Mouse (Mus musculus) limb, embryonic 12.5 days (tissue): ENCODE measurements around the gene Zbtb12. TPM values are rescaled to one million over a fixed set of nuclear protein-coding genes. Genes with fewer than 3 reads are reported as not detected.

ENCODE experiments used
- ATAC-seq: fragments of 200-750 bp; cut with Nextera tagmentation; 2 replicates; pipeline ENCODE4 v1.8.0; 2017; ENCODE audit warnings: low read depth, moderate TSS enrichment; ENCODE audit not compliant: insufficient number of reproducible peaks, insufficient read depth, low FRiP score, low TSS enrichment
- H3K27ac ChIP-seq: fragments of 300-500 bp; sonication (generic); 2 replicates; pipeline ENCODE4 v1.5.1; 2016; ENCODE audit warnings: mild to moderate bottlenecking, moderate library complexity
- H3K27me3 ChIP-seq: fragments of 300-500 bp; sonication (generic); 2 replicates; pipeline ENCODE4 v1.6.1; 2016; ENCODE audit warnings: mild to moderate bottlenecking, moderate library complexity
- H3K36me3 ChIP-seq: fragments of 300-500 bp; sonication (generic); 2 replicates; pipeline ENCODE4 v1.6.1; 2016; ENCODE audit warnings: mild to moderate bottlenecking, moderate library complexity
- H3K4me1 ChIP-seq: fragments of 300-500 bp; sonication (generic); replicated peaks from 2 replicates; pipeline ENCODE4 v1.6.1; 2016
- H3K4me2 ChIP-seq: fragments of 300-500 bp; sonication (generic); 2 replicates; pipeline ENCODE4 v1.6.1; 2016; ENCODE audit warnings: mild to moderate bottlenecking, moderate library complexity
- H3K4me3 ChIP-seq: fragments of 300-500 bp; sonication (generic); replicated peaks from 2 replicates; pipeline ENCODE4 v1.5.1; 2016; ENCODE audit warnings: mild to moderate bottlenecking
- H3K9ac ChIP-seq: fragments of 300-500 bp; sonication (generic); replicated peaks from 2 replicates; pipeline ENCODE4 v1.6.1; 2016; ENCODE audit warnings: mild to moderate bottlenecking, moderate library complexity
- H3K9me3 ChIP-seq: fragments of 300-500 bp; sonication (generic); 2 replicates; pipeline ENCODE4 v1.6.1; 2016; ENCODE audit warnings: mild to moderate bottlenecking, moderate library complexity
- WGBS: fragments of 180-500 bp; shearing (Covaris S2); methylation state at CpG from one replicate; pipeline ENCODE4 v1.1.7; 2016; 5-methylcytosine and 5-hydroxymethylcytosine counted together
- polyA plus RNA-seq: library from polyadenylated mRNA; unstranded; fragments of >200 nt; fragmentation: Nextera tagmentation; extraction: Ambion mirVana; gene quantifications from 2 replicates; pipeline ENCODE4 v1.2.1, GENCODE M21; 2016

Zbtb12 gene
- polyA plus RNA-seq, 1 experiment from 2014 or later: 9.3 TPM

GRCm38 (mm10) chr17:34931061-34931734, 51.9 kb downstream of the Zbtb12 start, which contains the start of gene Neu1:
TSS of gene Neu1 (plus strand) at chr17:34931253.
- no peaks in the 10 kb centered on the region for H3K9me3 ChIP-seq
- H3K36me3 ChIP-seq: peaks cover 22% of the 10 kb centered on the region
- H3K4me1 ChIP-seq: peaks cover 8% of the 10 kb centered on the region
- H3K27me3 ChIP-seq: no peaks in the 10 kb centered on the region
- H3K9ac ChIP-seq: peak within 1 kb of the TSS; percentile 75
- peak within 1 kb of the TSS; percentile 98 for H3K4me2 ChIP-seq
- H3K4me3 ChIP-seq: peak within 1 kb of the TSS; percentile 71
- ATAC-seq: peak; percentile 94
- under 1% methylated on average over 38 of the region's 38 CpGs for WGBS
- peak within 1 kb of the TSS; percentile 56; the same call in 1 of the 2 replicates for H3K27ac ChIP-seq

- H3K4me3 ChIP-seq: peak overlapping the region; percentile 71
- H3K9me3 ChIP-seq: no peaks in the 10 kb centered on the region
- H3K27ac ChIP-seq: no peak overlapping the region
- H3K4me1 ChIP-seq: peaks cover 8% of the 10 kb centered on the region
- peak overlapping the region; percentile 98 for H3K4me2 ChIP-seq
- ATAC-seq: no peak
- peak overlapping the region; percentile 75 for H3K9ac ChIP-seq
- no peaks in the 10 kb centered on the region for H3K27me3 ChIP-seq
- 11% methylated on average over 14 of the region's 14 CpGs for WGBS
- H3K36me3 ChIP-seq: peaks cover 23% of the 10 kb centered on the region
Measured at GRCm38 (mm10) chr17:34931735-34932098, 52.4 kb downstream of the Zbtb12 start.

- H3K4me3 ChIP-seq: peak overlapping the region; percentile 71
- H3K36me3 ChIP-seq: peaks cover 23% of the 10 kb centered on the region
- WGBS: 91% methylated on average over 8 of the region's 8 CpGs
- peak overlapping the region; percentile 75; the same call in 1 of the 2 replicates for H3K9ac ChIP-seq
- no peak for ATAC-seq
- H3K9me3 ChIP-seq: no peaks in the 10 kb centered on the region
- peak overlapping the region; percentile 98 for H3K4me2 ChIP-seq
- H3K4me1 ChIP-seq: peaks cover 8% of the 10 kb centered on the region
- H3K27ac ChIP-seq: no peak overlapping the region
- no peaks in the 10 kb centered on the region for H3K27me3 ChIP-seq
Measured at GRCm38 (mm10) chr17:34932287-34932686, 53.0 kb downstream of the Zbtb12 start.

GRCm38 (mm10) chr17:34934031-34934430, 54.7 kb downstream of the Zbtb12 start:
- Histone ChIP-seq H3K27ac (no peak overlapping the region), H3K4me3 (no peak overlapping the region), H3K4me2 (no peak overlapping the region), H3K9ac (0 out of 2 replicates have a peak overlapping the region, but pooled peaks have one; percentile 23), H3K36me3 (peaks cover 23% of the 10 kb centered on the region), H3K27me3 (no peaks in the 10 kb centered on the region), H3K4me1 (peaks cover 8% of the 10 kb centered on the region), H3K9me3 (no peaks in the 10 kb centered on the region)
- ATAC-seq: no peak
- WGBS: 68% methylated on average over 24 of the region's 24 CpGs

GRCm38 (mm10) chr17:34934830-34935229, 55.5 kb downstream of the Zbtb12 start:
- no peaks in the 10 kb centered on the region for H3K27me3 ChIP-seq
- WGBS: 49% methylated on average over 8 of the region's 8 CpGs
- no peak overlapping the region for H3K27ac ChIP-seq
- no peak overlapping the region for H3K4me3 ChIP-seq
- no peak overlapping the region for H3K4me2 ChIP-seq
- H3K9ac ChIP-seq: peak overlapping the region; percentile 31; the same call in 1 of the 2 replicates
- no peaks in the 10 kb centered on the region for H3K9me3 ChIP-seq
- H3K36me3 ChIP-seq: peaks cover 23% of the 10 kb centered on the region
- ATAC-seq: no peak
- H3K4me1 ChIP-seq: peaks cover 8% of the 10 kb centered on the region

- no peak overlapping the region for H3K4me2 ChIP-seq
- H3K4me1 ChIP-seq: peaks cover 7% of the 10 kb centered on the region
- no peak overlapping the region for H3K4me3 ChIP-seq
- ATAC-seq: no peak
- H3K36me3 ChIP-seq: peaks cover 23% of the 10 kb centered on the region
- no peak overlapping the region for H3K9ac ChIP-seq
- H3K9me3 ChIP-seq: no peaks in the 10 kb centered on the region
- 81% methylated on average over 6 of the region's 6 CpGs for WGBS
- H3K27ac ChIP-seq: no peak overlapping the region
- H3K27me3 ChIP-seq: no peaks in the 10 kb centered on the region
Measured at GRCm38 (mm10) chr17:34937960-34938505, 58.8 kb downstream of the Zbtb12 start.

- H3K9ac ChIP-seq: peak overlapping the region; percentile 49
- H3K4me2 ChIP-seq: peak overlapping the region; percentile 70
- peak overlapping the region; percentile 62; the same call in 1 of the 2 replicates for H3K27ac ChIP-seq
- H3K4me3 ChIP-seq: peak overlapping the region; percentile 37
- no peaks in the 10 kb centered on the region for H3K27me3 ChIP-seq
- peaks cover 7% of the 10 kb centered on the region for H3K4me1 ChIP-seq
- 5% methylated on average over 15 of the region's 15 CpGs for WGBS
- no peaks in the 10 kb centered on the region for H3K9me3 ChIP-seq
- no peaks in the 10 kb centered on the region for H3K36me3 ChIP-seq
- 0 out of 2 replicates have a peak, but pooled peaks have one; percentile 58 for ATAC-seq
Measured at GRCm38 (mm10) chr17:34941344-34942041, 62.2 kb downstream of the Zbtb12 start.

- WGBS: 84% methylated on average over 4 of the region's 4 CpGs
- H3K36me3 ChIP-seq: no peaks in the 10 kb centered on the region
- ATAC-seq: no peak
- H3K27ac ChIP-seq: no peak overlapping the region
- H3K9me3 ChIP-seq: no peaks in the 10 kb centered on the region
- no peak overlapping the region for H3K4me3 ChIP-seq
- no peak overlapping the region for H3K4me2 ChIP-seq
- H3K4me1 ChIP-seq: peaks cover 7% of the 10 kb centered on the region
- no peak overlapping the region for H3K9ac ChIP-seq
- no peaks in the 10 kb centered on the region for H3K27me3 ChIP-seq
Measured at GRCm38 (mm10) chr17:34943128-34943815, 64.0 kb downstream of the Zbtb12 start.

- Histone ChIP-seq H3K4me2 (no peak overlapping the region), H3K9me3 (no peaks in the 10 kb centered on the region), H3K27ac (no peak overlapping the region), H3K9ac (no peak overlapping the region), H3K4me3 (no peak overlapping the region), H3K27me3 (no peaks in the 10 kb centered on the region), H3K4me1 (peaks cover 7% of the 10 kb centered on the region), H3K36me3 (peaks cover 1% of the 10 kb centered on the region)
- no peak for ATAC-seq
Measured at GRCm38 (mm10) chr17:34944362-34944761, 65.1 kb downstream of the Zbtb12 start.
